Mouse (Mus musculus): ENCODE data around the gene Atp1b2. TPM values are rescaled to one million over a fixed set of nuclear protein-coding genes. Genes with fewer than 3 reads are reported as not detected.

Gene Atp1b2
- total RNA-seq, 1 experiment from 2014 or later = 39.7 TPM

DNA sequence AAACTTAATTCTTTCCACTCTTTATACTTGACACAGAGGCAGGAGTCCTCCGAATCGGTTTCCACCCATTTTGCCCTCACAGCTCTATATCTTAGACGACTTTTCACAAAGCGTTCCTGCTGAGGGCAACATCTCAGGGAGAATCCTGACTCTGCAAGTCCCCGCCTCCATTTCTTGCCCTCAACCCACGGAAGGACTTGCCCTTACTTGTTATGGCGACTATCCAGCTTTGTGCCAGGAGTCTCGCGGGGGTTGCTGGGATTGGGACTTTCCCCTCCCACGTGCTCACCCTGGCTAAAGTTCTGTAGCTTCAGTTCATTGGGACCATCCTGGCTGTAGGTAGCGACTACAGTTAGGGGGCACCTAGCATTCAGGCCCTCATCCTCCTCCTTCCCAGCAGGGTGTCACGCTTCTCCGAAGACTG, 25.6 kb downstream of the Atp1b2 start, which contains the start of the genes Wrap53 and Trp53:
Wrap53 (minus strand) TSS at position 165 of the 424 bp plus-strand sequence.
Trp53 (plus strand) TSS at position 269 of the 424 bp plus-strand sequence.
- peak; percentile 95 for DNase-seq

DNA sequence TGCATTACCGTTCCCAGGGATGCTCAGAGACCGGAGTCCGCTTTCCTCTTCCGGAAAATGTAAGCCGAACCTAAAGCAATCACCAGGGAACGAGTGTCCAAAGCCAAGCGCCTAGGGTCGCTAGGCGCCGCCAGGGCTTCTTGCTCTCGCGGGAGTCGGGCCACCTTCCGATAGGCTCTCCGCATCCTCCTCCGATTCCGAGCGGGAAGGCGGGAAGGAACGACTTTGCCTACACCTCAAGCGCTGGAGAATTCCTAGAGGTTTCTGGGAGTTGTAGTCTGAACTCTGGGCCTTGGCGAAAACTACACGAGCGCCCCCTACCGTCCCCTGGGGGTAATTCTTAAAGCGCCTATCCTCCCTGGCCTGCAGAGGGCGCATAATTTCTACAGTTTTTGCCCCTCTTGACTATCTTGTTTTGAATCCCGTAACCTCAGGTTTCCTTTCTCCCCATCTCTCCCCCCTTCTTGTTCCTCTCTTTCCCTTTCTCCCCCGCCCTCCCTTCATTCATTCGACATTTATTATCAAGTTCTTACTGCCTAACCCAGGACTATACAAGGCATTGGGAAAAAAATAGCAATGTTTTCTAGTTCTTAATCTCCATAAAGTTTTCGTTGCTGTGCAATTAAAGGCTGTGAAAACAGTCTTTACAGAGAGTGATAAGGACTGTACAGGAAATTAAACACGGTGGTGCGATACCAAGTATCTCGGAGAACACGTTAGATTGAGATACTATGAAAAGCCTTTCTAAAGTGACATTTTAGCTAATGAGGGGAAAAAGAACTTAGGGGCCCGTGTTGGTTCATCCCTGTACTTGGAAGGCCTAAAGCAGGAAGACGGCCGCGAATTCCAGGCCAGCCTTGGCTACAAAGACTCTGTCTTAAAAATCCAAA, 26.4 kb downstream of the Atp1b2 start:
- DNase-seq = peak; percentile 97

DNA sequence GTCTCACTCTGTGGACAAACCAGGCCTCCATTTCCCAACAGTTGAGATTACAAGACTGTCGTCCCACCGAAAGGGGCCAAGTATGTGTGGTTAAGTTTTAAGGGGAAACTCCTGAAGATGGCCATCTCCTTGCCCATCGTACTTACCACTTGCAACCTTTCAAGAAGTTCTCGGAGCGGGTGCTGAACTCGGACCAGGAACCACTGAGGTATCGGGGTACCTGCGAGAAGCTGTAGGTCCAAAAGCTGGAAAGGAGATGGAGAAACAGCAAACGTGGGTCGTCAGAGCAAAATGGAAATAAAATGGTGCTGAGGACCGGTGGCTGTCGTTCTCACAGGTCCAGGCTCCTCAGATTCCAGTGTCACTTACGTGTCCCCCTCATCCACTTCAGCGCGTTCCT, 27.4 kb downstream of the Atp1b2 start:
- no peak for DNase-seq

DNA sequence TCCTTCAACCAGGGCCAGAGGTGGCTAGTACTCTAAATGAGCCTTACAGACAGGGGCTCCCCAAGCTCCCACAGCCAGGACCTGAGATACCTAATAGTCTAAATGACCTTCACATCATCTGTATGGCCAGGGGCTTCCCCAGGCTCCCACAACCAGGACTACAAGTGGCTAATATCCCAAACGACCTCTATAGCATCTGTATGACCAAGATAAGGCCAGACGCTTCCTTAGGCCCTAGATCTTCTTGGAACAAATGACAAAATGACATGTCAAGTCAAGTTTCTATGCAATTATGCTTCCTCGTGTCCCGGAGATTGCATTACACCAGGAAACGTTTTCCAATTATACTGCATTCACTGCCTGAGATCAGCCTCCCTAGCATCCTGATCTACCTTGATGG, 29.4 kb downstream of the Atp1b2 start:
- no peak for DNase-seq

DNA sequence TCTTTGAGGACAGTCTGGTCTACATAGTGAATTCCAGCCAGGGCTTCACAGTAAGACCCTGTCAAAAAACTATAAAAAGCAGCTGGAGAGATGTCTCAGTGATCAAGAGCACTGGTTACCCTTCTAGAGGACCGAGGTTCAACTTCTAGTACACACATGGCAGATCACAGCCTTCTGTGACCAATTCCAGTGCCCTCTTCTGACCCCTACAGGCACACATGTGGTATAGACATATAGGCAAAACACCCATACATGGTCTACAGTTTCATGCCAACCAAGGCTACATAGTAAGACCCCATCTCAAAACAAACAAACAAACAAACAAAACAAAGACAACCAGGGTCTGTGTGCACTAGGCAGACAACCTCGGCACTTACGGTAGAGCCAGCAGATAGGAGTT, 30.5 kb downstream of the Atp1b2 start:
- DNase-seq = no peak

DNA sequence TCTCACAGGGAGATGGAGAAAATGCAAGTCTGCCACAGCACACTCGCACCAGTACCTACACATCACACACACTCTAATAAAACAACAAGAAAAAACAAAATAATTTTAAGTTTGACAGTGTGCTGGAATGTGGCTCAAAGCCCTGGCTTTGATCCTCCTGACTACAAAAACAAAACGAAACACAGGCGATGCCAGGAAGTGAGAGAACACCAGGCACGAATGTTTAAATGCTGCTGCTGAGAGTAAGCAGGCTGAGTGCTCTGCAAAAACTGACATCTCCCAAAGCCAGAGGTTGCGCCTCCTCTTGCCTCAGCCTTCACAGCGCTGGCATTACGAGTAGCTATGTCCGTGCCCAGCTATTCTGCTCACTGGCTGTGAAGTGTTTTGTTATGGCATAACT, 40.6 kb downstream of the Atp1b2 start:
- no peak for DNase-seq

DNA sequence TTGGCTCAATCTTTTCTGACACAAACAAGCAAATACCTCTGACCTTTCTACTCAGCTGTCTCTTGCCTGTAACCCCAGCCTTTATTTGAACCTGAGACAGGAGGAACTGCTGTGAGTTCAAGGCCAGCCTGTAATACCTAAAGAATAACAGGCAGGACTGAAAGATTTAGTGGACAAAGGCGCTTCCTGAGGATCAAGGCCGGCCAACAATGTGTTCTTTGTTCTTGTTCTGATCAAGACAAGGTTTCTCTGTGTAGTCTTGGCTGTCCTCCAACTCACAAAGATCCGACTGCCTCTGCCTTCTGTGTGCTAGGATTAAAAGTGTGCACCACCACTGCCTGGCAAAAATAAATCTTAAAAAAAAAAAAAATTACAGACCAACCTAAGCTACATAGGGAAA, 41.4 kb downstream of the Atp1b2 start:
- DNase-seq = no peak

DNA sequence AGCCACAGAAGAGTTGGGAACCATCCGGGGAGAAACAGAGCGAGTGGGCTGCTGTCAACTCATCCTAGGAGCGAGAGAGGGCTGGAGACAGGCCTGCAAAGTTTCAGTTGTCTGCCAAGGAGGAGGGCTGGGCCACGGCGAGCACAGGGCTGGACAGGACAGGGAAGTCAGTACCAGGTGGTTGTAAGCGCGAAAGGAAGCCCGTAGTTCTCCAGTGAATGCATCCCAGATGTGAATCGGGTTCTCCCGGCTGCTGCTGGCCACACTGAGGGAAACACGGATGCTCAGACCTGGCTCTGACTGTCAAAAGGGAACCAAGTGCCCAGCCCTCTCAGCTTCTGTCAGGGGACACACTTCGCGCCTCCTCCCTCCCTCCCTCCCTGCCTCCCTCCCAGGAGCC, 42.4 kb downstream of the Atp1b2 start:
- DNase-seq = no peak

DNA sequence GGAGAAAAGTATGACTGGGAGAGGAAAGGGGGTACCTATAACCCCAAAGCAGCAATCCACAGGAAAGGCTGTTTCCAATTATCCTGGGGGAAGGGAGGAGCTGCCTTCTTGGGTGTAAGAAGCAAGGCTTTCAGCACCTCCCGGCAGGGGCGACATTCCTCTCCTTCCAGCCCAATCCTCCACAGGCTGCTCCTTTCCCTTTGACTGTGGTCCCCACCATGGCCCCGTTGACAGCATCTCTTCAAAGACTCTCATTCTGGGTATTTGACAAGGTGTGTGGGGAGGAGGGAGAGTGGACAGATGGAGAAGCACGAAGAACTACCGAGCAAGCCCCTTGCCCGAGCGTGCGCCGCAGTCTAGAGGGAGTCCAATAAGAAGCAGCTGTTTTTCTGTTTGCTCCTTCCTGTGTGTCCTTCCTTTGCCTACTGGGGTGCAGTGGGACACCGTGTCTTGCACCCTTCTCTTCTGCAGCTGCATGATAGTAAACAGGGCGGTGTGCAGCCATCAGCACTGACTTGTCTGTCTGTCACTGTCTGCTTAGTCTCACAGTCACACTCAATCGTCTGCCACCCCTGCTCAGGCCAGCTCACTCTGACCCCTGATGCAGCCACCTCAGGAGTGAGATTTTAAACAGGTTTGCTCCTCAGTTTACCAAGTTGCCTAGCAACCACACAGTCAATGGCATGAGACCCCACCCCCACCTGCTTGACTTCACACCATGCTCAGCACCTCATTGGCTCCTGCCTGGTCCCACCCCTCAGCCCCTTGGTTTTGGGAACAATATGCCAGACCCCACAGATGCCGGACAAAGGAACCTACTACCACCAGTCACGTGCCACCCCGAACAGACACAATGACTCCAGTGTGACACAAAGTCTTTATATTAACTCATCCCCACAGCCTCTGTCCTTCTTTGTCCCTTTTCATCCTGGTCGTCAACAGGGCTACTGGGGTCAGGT, 44.6 kb downstream of the Atp1b2 start:
- no peak for DNase-seq

DNA sequence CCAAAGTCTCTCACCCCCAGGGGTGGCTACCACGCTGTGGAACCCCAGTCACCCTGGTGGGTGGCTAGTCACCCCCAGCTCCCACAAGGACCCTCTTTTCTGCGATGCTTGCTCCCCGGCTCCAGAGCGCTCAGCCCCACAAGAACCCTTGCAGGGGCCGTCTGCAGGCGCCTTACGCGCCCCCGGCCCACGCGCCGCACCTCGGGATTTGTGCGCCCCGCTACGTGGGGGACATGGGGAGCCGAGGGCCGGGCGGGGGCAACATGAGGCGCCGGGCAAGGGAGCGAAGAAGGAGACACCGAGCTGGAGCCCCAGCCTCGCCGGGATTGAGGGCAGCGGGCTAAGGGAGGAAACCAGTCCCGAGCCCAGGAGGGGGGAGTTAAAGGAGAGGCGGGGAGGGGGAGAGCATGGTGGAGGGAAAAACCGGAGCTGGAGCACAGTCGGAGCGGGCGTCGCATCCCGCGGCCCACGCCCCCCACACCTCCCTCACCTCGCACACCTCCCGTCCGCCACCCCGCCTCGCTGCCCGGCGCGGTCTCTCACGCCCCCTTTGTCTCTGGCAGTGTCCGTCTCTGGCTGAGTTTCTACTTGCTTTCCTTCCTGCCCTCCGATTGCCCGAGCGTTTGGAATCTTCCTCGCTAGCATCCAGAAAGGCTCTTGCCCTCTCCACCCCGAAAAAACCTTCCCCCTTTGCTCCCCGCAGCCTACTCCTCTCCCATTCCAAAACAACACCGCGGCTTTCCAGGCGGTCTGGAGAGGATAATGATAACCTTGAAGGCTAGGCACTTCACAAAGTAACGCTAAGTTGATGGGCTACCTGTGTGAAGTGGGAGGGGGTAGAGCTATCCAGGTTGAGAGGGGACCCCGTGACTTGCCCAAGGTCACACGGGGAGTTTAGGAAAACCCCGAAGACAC, 45.6 kb downstream of the Atp1b2 start, which contains the start of gene Efnb3:
Efnb3 (minus strand) TSS at position 355 of the 915 bp plus-strand sequence.
- DNase-seq = peak; percentile 43

DNA sequence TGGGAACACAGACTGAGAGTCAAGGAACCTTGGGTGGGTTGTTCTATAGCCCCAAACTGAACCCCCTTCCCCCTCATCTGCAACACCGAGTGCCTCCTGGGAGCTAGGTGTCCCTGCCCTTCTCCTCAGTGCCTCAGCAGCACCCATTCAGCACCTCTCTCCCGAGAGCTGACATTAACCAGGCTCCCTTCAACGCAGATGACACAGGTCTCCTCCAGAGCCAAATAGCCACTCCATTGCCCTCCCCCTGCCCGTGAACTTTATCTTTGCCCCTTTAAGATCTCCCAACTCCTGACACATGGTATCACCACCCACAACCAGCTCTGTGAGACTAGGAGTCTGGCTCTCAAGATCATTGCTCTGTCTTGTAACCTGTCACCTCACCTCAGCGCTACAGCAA, 46.6 kb downstream of the Atp1b2 start:
- DNase-seq = no peak

DNA sequence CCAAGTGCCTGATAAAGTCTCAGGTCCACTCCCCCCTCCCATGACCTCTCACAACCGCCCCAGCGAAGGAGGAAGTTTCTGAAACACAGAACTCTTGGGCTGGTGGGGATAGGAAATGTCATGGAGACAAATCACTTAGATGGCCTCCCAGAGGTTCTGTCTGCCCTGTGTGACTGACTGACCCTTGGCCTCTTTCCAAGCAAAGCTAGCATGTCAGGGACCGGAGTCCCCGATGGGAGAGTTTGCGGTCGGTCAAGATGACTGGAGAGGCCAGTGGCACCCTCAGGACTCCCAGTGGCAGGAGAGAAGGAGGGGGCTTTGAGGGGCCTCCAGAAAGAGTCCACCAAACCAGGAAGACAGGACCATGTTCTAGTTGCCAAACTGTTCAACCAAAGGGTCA, 47.0 kb downstream of the Atp1b2 start:
- peak; percentile 33 for DNase-seq

DNA sequence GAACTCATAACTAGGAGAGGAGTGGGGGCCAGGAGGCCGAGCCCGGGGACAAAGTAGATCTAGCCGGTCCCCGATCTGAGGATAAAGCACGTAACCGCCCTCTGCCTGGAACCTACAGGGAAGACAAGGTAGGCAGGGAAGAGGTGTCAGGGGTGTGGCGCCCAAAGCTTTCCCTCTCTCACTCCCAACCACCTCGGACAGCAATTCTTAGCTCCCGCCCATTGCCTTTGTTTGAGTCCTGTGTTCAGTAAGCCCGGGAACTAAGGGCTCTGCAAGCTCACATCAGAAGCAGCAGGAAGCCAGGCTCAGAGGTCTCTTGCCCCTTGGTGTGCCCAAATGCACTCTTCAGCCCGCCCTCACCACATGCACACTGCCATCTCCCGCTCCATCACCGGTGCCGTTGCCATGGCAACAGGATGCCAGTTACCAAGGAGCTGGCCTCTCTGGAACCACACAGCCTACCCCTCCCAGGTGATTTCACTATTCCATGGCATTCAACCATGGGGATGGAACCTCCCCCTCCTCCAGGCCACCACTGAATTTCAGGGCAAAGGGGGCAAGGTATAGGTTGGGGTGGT, 48.3 kb downstream of the Atp1b2 start:
- DNase-seq = peak; percentile 28

DNA sequence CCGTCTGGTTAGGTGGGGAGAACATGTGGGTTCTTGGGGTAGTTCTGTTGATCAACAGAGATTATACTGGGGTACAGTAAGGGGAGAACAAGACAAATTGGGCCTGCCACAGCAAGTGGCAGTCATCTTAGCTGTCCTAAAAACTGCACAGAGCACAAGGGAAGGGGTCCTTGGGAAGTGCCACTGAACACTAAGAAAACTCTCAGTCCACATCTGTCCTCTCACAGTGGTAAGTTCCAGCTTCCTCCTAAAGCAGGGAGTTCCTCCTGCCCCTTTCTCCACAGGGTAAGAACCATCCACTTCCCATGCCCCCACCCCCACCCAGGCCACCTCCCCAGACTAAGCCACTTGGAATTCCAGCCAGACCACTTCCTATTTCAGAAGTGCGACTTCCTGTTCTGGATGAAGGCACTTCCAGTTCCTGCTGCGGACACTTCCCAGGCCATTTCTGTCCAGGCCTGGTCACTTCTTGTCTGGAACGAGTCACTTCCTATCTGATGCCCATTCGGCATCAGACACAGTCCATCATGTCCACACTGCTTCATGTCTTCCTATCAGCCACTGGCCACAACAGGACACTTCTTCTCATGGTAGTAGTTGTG, 51.1 kb downstream of the Atp1b2 start:
- no peak for DNase-seq

DNA sequence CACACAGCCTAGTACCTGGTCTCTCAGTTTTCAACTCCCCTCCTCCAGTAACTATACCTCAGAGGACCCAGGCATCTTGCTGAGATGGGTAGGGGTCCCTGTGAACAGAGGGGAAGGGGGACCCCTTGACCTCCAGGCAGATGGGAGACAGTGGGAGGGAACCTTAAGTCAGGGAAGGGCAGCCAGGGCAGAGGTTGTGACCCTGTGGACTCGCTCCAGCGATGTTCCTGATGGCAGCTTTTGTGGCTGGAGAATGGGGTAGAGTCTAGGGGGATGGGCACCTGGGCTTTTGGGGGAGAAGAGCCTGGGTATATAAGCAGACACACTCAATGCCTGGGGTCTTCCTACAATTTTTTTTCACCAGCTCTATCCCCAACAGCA, 52.4 kb downstream of the Atp1b2 start:
- no peak for DNase-seq

DNA sequence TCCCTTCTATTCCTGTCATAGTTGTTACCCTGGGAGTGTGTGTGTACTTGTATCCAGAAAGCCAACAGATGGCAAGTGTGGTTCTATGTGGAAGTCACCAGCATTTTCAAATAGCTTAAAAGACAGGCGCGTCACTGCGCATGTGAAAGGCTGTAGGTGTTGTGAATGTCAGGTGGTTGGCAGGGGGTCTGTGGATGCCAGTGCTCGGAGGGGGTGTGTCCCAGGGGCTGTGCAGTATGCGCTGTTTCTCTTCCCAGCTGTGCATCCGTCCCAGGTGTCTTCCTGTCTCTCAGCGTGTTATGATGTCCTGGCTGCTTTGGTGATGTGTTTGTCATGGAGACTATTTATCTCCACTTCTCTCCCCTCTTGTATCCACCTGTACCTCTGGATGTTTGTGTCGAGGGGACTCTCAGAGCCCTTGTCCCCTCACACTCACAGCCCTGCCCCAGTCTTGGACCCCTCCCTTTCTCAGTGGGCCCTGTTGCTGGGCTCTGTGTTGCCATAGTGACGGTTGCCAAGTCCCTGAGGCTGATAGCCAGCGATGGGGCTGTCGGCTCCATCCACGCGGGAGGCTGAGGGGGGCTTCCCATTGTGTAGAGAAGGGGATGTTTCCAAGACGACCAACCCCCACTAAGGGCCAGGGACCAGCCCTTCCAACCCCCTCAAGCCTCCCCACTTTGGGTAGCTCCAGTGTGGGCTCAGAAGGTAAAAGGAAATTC, 53.0 kb downstream of the Atp1b2 start:
- no peak for DNase-seq

DNA sequence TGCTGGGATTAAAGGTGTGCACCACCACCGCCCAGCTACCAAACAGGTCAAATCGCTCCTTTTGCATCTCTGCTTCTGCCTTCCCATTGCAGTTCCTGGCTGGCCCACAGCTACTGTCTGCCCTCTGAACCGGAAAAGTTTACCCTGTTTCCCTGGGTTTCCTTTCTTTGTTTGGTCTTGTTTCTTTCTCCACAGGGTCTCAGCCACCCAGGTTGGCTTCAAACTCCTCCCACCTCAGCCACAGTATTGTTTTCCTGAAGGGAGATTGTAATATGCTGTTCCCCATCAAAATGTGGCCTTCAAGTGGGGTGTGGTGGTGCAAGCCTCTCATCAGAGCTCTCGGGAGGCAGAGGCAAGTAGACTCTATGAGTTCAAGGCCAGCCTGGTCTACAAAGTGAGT, 54.4 kb downstream of the Atp1b2 start:
- DNase-seq = no peak

Measured in adrenal gland, postnatal 14 days (tissue).